In genomic region chr1:127496737-127497543, GRCm38 (mm10) we compare ENCODE assay signal across 9 mouse cellular contexts.
DNase-seq lines count a peak whose midpoint lies in the region; ATAC-seq lines count a peak whose summit lies in the region.
"Had no signal": no experiment of that assay in that cellular context is flagged by ENCODE, and none has a peak within 500 bp of the region (broad histone marks: within the 10 kb centered on the region; RNA-seq: fewer than 3 reads in every experiment).

No protein-coding gene starts in this region.

- WGBS in liver, embryonic 12.5 days (ENCODE audit: insufficient replicate concordance), result 29% methylated on average over 9 of the region's 9 CpGs
- WGBS in embryonic facial prominence, embryonic 14.5 days, result 40% methylated on average over 8 of the region's 9 CpGs
- 37% methylated on average over 9 of the region's 9 CpGs for WGBS in midbrain, embryonic 13.5 days
- WGBS in stomach, embryonic 15.5 days, result 30% methylated on average over 9 of the region's 9 CpGs

- ATAC-seq in liver, embryonic 12.5 days, result no peak
- ATAC-seq in embryonic facial prominence, embryonic 14.5 days (ENCODE audit: low read depth), result no peak
- ATAC-seq in hematopoietic stem cell, adult 5-6 weeks (replicated peaks in 1 of 2; ENCODE audit: insufficient read depth in 1 of 2, low FRiP score in 2 of 2, low TSS enrichment in 1 of 2, low read depth in 1 of 2, poor library complexity in 2 of 2, severe bottlenecking in 2 of 2), result peak; percentile 77 to 87
- peak; percentile 73; the same call in 1 of the 2 replicates for ATAC-seq in midbrain, embryonic 13.5 days
- ATAC-seq in stomach, embryonic 15.5 days (ENCODE audit: insufficient read depth, low FRiP score, low read depth), result peak; percentile 53; the same call in 1 of the 2 replicates

- no peaks in the 10 kb centered on the region for H3K9me3 ChIP-seq in liver, embryonic 12.5 days (replicated peaks)
- no peaks in the 10 kb centered on the region for H3K9me3 ChIP-seq in embryonic facial prominence, embryonic 14.5 days (ENCODE audit: control insufficient read depth, low read length)
- H3K9me3 ChIP-seq in midbrain, embryonic 13.5 days, result no peaks in the 10 kb centered on the region
- H3K9me3 ChIP-seq in stomach, embryonic 15.5 days, result no peaks in the 10 kb centered on the region
- H3K9me3 ChIP-seq: liver, embryonic 13.5 days had no signal

- no peak overlapping the region for H3K27ac ChIP-seq in liver, embryonic 12.5 days
- no peak overlapping the region for H3K27ac ChIP-seq in embryonic facial prominence, embryonic 14.5 days (replicated peaks; ENCODE audit: low read depth, low read length)
- no peak overlapping the region for H3K27ac ChIP-seq in midbrain, embryonic 13.5 days
- H3K27ac ChIP-seq in stomach, embryonic 15.5 days, result no peak overlapping the region
- H3K27ac ChIP-seq: liver, embryonic 13.5 days had no signal

- no peaks in the 10 kb centered on the region; the same call in 1 of the 2 replicates for H3K27me3 ChIP-seq in liver, embryonic 12.5 days (replicated peaks)
- no peaks in the 10 kb centered on the region for H3K27me3 ChIP-seq in embryonic facial prominence, embryonic 14.5 days (replicated peaks; ENCODE audit: control insufficient read depth, insufficient read depth, low read length)
- peaks cover 6% of the 10 kb centered on the region; the same call in 1 of the 2 replicates for H3K27me3 ChIP-seq in midbrain, embryonic 13.5 days
- no peaks in the 10 kb centered on the region for H3K27me3 ChIP-seq in stomach, embryonic 15.5 days (replicated peaks)
- H3K27me3 ChIP-seq: liver, embryonic 13.5 days had no signal

- no peak overlapping the region for H3K4me3 ChIP-seq in liver, embryonic 12.5 days
- no peak overlapping the region for H3K4me3 ChIP-seq in embryonic facial prominence, embryonic 14.5 days (ENCODE audit: low read depth, low read length)
- H3K4me3 ChIP-seq in midbrain, embryonic 13.5 days (replicated peaks), result no peak overlapping the region
- no peak overlapping the region for H3K4me3 ChIP-seq in stomach, embryonic 15.5 days (replicated peaks)
- H3K4me3 ChIP-seq: liver, embryonic 13.5 days had no signal

- no peak overlapping the region for H3K4me2 ChIP-seq in liver, embryonic 12.5 days
- no peak overlapping the region for H3K4me2 ChIP-seq in embryonic facial prominence, embryonic 14.5 days (ENCODE audit: low read depth, low read length)
- no peak overlapping the region; the same call in 1 of the 2 replicates for H3K4me2 ChIP-seq in midbrain, embryonic 13.5 days (replicated peaks)
- H3K4me2 ChIP-seq in stomach, embryonic 15.5 days, result no peak overlapping the region
- H3K4me2 ChIP-seq: liver, embryonic 13.5 days had no signal

- H3K9ac ChIP-seq in liver, embryonic 12.5 days, result no peak overlapping the region
- no peak overlapping the region for H3K9ac ChIP-seq in embryonic facial prominence, embryonic 14.5 days (ENCODE audit: low read depth, low read length)
- H3K9ac ChIP-seq in midbrain, embryonic 13.5 days (replicated peaks), result no peak overlapping the region
- no peak overlapping the region for H3K9ac ChIP-seq in stomach, embryonic 15.5 days
- H3K9ac ChIP-seq: liver, embryonic 13.5 days had no signal

- no peaks in the 10 kb centered on the region for H3K36me3 ChIP-seq in liver, embryonic 12.5 days
- H3K36me3 ChIP-seq in embryonic facial prominence, embryonic 14.5 days (ENCODE audit: control insufficient read depth, insufficient read depth, low read length), result no peaks in the 10 kb centered on the region
- H3K36me3 ChIP-seq in midbrain, embryonic 13.5 days, result peaks cover 18% of the 10 kb centered on the region; the same call in 1 of the 2 replicates
- H3K36me3 ChIP-seq in stomach, embryonic 15.5 days, result no peaks in the 10 kb centered on the region
- H3K36me3 ChIP-seq: liver, embryonic 13.5 days had no signal

- peak; percentile 52 for DNase-seq in liver
- DNase-seq in adrenal gland, postnatal 4 days (ENCODE audit: low spot score in 2 of 2), result peak; percentile 18 to 27
- peak; percentile 59 for DNase-seq in embryonic facial prominence, embryonic 14.5 days (ENCODE audit: low spot score)
- DNase-seq in layer of hippocampus, adult 9-10 months (ENCODE audit: low spot score), result peak; percentile 18
- DNase-seq: liver, embryonic 13.5 days had no signal

- no peaks in the 10 kb centered on the region for H3K4me1 ChIP-seq in liver, embryonic 12.5 days
- H3K4me1 ChIP-seq in embryonic facial prominence, embryonic 14.5 days (ENCODE audit: control insufficient read depth, insufficient read depth, low read length), result no peaks in the 10 kb centered on the region
- peaks cover 12% of the 10 kb centered on the region for H3K4me1 ChIP-seq in midbrain, embryonic 13.5 days (replicated peaks)
- H3K4me1 ChIP-seq in stomach, embryonic 15.5 days, result no peaks in the 10 kb centered on the region
- H3K4me1 ChIP-seq: liver, embryonic 13.5 days had no signal

Comparison
In these comparisons a context has a peak if more than half of its experiments do, and no peak if none do; other contexts are left out.
1. ATAC-seq: peak in hematopoietic stem cell, adult 5-6 weeks (2 of 2), midbrain, embryonic 13.5 days (single experiment) and stomach, embryonic 15.5 days (single experiment); none in liver, embryonic 12.5 days (single experiment) and embryonic facial prominence, embryonic 14.5 days (single experiment).
2. Peak in every context shown above with its lines, with median percentiles within 50 percentile points of each other: DNase-seq.